Mouse (Mus musculus) lung, adult 2 months (tissue): Measurements from ENCODE around the gene Dedd.

Experiments used
- CTCF ChIP-seq: fragments of 200-500 bp; IDR thresholded peaks from 2 replicates; pipeline ENCODE4 v1.5.1; 2011; ENCODE audit warnings: mild to moderate bottlenecking, low read length, control low read depth; ENCODE audit not compliant: insufficient read depth
- POLR2A ChIP-seq: fragments of 200-500 bp; IDR thresholded peaks from 2 replicates; pipeline ENCODE4 v1.6.1; 2011; ENCODE audit warnings: low read depth, mild to moderate bottlenecking, control low read depth, low read length, borderline replicate concordance; ENCODE audit errors: extremely low read depth

DNA sequence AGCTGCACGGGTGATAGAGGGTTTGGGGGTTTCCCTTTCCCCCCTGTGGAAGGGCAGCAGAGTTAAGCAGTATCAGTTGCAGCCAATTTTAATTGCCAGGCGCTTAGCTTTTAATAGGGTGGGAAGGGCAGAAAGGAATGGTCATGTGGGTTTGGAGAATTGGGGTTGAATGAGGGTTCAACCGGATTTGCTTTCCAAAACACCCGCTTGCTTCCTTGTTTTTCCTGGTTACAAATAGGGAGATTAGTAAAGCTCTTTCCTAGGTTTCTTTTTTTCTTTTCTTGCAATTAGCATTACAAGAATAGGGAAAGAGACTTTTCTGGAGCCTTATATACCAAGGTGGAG, 1.2 kb downstream of the Dedd start:
- TF ChIP-seq CTCF (no peak), POLR2A (no peak)
